Mouse (Mus musculus): Measurements from ENCODE around the gene Notum. TPM values are rescaled to one million over a fixed set of nuclear protein-coding genes. Genes with fewer than 3 reads are reported as not detected.

Gene Notum
- polyA plus RNA-seq, 1 experiment from 2014 or later: 1.7 TPM

DNA sequence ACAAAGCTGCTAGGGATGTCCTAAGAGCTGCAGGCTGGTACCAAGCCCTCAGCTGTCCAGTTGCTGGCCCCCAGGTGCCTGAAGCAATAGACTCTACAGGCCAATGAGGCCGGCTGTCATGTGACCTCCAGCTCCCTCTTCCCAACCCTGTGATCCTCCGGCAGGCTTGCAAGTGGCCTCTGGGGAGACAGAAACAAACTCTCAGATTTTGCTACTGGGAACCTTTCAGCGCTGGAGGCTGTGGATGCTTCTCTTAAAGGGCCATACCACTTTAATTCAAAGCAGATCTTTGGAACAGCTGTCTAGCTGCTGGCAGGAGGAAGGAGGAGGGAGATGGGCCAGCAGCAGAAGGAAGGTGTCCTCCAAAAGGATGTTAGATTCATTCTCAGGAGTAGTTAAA is 5.6 kb upstream of the Notum start:
- WGBS: 15% methylated on average over 3 of the region's 3 CpGs
- H3K4me1 ChIP-seq (replicated peaks; ENCODE audit: control insufficient read depth, insufficient read depth, low read length): no peaks in the 10 kb centered on the region
- H3K9me3 ChIP-seq (ENCODE audit: control insufficient read depth, low read length): no peaks in the 10 kb centered on the region
- no peaks in the 10 kb centered on the region for H3K36me3 ChIP-seq (ENCODE audit: control insufficient read depth, insufficient read depth, low read length)
- H3K9ac ChIP-seq (ENCODE audit: low read depth, low read length): no peak overlapping the region
- ATAC-seq (ENCODE audit: low FRiP score) (no peak), DNase-seq (ENCODE audit: low spot score) (no peak)
- no peak overlapping the region for H3K4me3 ChIP-seq (ENCODE audit: low read depth, low read length)
- peaks cover 17% of the 10 kb centered on the region for H3K27me3 ChIP-seq (ENCODE audit: control insufficient read depth, insufficient read depth, low read length)
- no peak overlapping the region for H3K4me2 ChIP-seq (replicated peaks; ENCODE audit: low read depth, low read length)
- no peak overlapping the region for H3K27ac ChIP-seq (ENCODE audit: low read depth, low read length)

DNA sequence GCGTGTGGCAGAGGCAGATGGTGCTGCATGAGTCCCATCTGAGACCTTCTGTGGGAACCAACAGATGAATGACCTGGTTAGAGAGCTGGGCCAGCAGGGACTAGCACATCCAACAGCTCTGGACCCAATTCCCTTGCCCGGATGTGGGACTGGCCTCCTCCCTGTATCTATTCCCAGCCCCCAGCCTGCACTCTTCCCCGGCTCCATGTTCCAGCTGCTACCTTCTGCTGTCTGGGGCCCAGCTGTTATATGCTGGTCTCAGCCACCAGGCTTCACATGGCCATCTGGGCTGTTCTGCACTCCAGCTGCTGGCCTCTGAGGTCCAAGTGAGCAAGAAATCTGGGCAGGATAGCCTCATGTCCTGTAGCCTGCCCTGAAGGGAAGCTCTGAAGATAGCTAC is 4.4 kb upstream of the Notum start:
- ATAC-seq (ENCODE audit: low FRiP score) (no peak), DNase-seq (ENCODE audit: low spot score) (no peak)
- Histone ChIP-seq H3K4me1 (replicated peaks; ENCODE audit: control insufficient read depth, insufficient read depth, low read length) (peaks cover 7% of the 10 kb centered on the region), H3K27ac (ENCODE audit: low read depth, low read length) (no peak overlapping the region), H3K36me3 (ENCODE audit: control insufficient read depth, insufficient read depth, low read length) (no peaks in the 10 kb centered on the region), H3K9me3 (ENCODE audit: control insufficient read depth, low read length) (no peaks in the 10 kb centered on the region), H3K4me3 (ENCODE audit: low read depth, low read length) (no peak overlapping the region), H3K4me2 (replicated peaks; ENCODE audit: low read depth, low read length) (no peak overlapping the region), H3K9ac (ENCODE audit: low read depth, low read length) (no peak overlapping the region), H3K27me3 (ENCODE audit: control insufficient read depth, insufficient read depth, low read length) (peaks cover 29% of the 10 kb centered on the region)
- 63% methylated on average over 3 of the region's 3 CpGs for WGBS

- peaks cover 46% of the 10 kb centered on the region for H3K27me3 ChIP-seq (ENCODE audit: control insufficient read depth, insufficient read depth, low read length)
- H3K36me3 ChIP-seq (ENCODE audit: control insufficient read depth, insufficient read depth, low read length): no peaks in the 10 kb centered on the region
- no peak for ATAC-seq (ENCODE audit: low FRiP score)
- H3K27ac ChIP-seq (ENCODE audit: low read depth, low read length): no peak overlapping the region
- no peak overlapping the region for H3K4me2 ChIP-seq (replicated peaks; ENCODE audit: low read depth, low read length)
- no peak for DNase-seq (ENCODE audit: low spot score)
- H3K9me3 ChIP-seq (ENCODE audit: control insufficient read depth, low read length): no peaks in the 10 kb centered on the region
- WGBS: 67% methylated on average over 5 of the region's 5 CpGs
- H3K4me3 ChIP-seq (ENCODE audit: low read depth, low read length): no peak overlapping the region
- no peak overlapping the region for H3K9ac ChIP-seq (ENCODE audit: low read depth, low read length)
- H3K4me1 ChIP-seq (replicated peaks; ENCODE audit: control insufficient read depth, insufficient read depth, low read length): peaks cover 17% of the 10 kb centered on the region
Measured at GRCm38 (mm10) chr11:120663714-120664113, 2.7 kb upstream of the Notum start.

DNA sequence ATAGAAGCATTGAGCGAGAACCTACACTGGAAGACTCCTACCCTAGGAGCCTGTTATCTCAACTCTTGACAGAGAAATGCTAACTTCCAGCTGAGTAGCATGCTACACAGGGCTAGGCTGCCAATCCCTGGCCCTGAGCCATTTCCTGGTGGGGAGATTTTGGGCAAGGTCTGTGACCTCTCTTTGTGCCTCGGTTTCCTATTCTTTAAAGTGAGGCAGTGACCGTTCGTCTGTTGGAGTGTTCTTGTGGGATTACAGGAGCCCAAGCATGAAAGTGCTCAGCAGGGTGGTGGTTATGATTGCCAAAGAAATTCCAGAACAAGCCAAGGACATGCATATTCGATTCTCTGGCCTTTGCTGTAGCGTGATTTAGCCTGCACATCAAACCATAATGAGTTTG is 1.8 kb upstream of the Notum start:
- Histone ChIP-seq H3K27me3 (ENCODE audit: control insufficient read depth, insufficient read depth, low read length) (peaks cover 54% of the 10 kb centered on the region), H3K36me3 (ENCODE audit: control insufficient read depth, insufficient read depth, low read length) (no peaks in the 10 kb centered on the region), H3K4me3 (ENCODE audit: low read depth, low read length) (no peak overlapping the region), H3K4me2 (replicated peaks; ENCODE audit: low read depth, low read length) (no peak overlapping the region), H3K27ac (ENCODE audit: low read depth, low read length) (no peak overlapping the region), H3K9ac (ENCODE audit: low read depth, low read length) (no peak overlapping the region), H3K9me3 (ENCODE audit: control insufficient read depth, low read length) (no peaks in the 10 kb centered on the region), H3K4me1 (replicated peaks; ENCODE audit: control insufficient read depth, insufficient read depth, low read length) (peaks cover 17% of the 10 kb centered on the region)
- WGBS: 65% methylated on average over 6 of the region's 6 CpGs
- DNase-seq (ENCODE audit: low spot score) (no peak), ATAC-seq (ENCODE audit: low FRiP score) (no peak)

- no peak overlapping the region for H3K27ac ChIP-seq (ENCODE audit: low read depth, low read length)
Measured at GRCm38 (mm10) chr11:120660301-120661075, 487 bp downstream of the Notum start.

GRCm38 (mm10) chr11:120659509-120660300 is 1.3 kb downstream of the Notum start:
- Histone ChIP-seq H3K4me1 (replicated peaks; ENCODE audit: control insufficient read depth, insufficient read depth, low read length) (peaks cover 17% of the 10 kb centered on the region), H3K4me2 (replicated peaks; ENCODE audit: low read depth, low read length) (peak overlapping the region; percentile 53), H3K9me3 (ENCODE audit: control insufficient read depth, low read length) (no peaks in the 10 kb centered on the region), H3K9ac (ENCODE audit: low read depth, low read length) (peak overlapping the region; percentile 27; the same call in 1 of the 2 replicates), H3K27me3 (ENCODE audit: control insufficient read depth, insufficient read depth, low read length) (peaks cover 68% of the 10 kb centered on the region), H3K27ac (ENCODE audit: low read depth, low read length) (no peak overlapping the region), H3K4me3 (ENCODE audit: low read depth, low read length) (peak overlapping the region; percentile 37), H3K36me3 (ENCODE audit: control insufficient read depth, insufficient read depth, low read length) (no peaks in the 10 kb centered on the region)
- DNase-seq (ENCODE audit: low spot score) (peak; percentile 36), ATAC-seq (ENCODE audit: low FRiP score) (no peak)
- 3% methylated on average over 47 of the region's 50 CpGs for WGBS

More at GRCm38 (mm10) chr11:120660301-120661075, 487 bp downstream of the Notum start:
- Histone ChIP-seq H3K27me3 (ENCODE audit: control insufficient read depth, insufficient read depth, low read length) (peaks cover 68% of the 10 kb centered on the region), H3K36me3 (ENCODE audit: control insufficient read depth, insufficient read depth, low read length) (no peaks in the 10 kb centered on the region), H3K4me3 (ENCODE audit: low read depth, low read length) (peak overlapping the region; percentile 37), H3K9me3 (ENCODE audit: control insufficient read depth, low read length) (no peaks in the 10 kb centered on the region), H3K4me2 (replicated peaks; ENCODE audit: low read depth, low read length) (peak overlapping the region; percentile 53), H3K9ac (ENCODE audit: low read depth, low read length) (peak overlapping the region; percentile 27; the same call in 1 of the 2 replicates), H3K4me1 (replicated peaks; ENCODE audit: control insufficient read depth, insufficient read depth, low read length) (peaks cover 17% of the 10 kb centered on the region)
- peak; percentile 57; the same call in 1 of the 2 replicates for ATAC-seq (ENCODE audit: low FRiP score)
- peak; percentile 71 for DNase-seq (ENCODE audit: low spot score)
- under 1% methylated on average over 72 of the region's 95 CpGs for WGBS

- ATAC-seq (ENCODE audit: low FRiP score) (no peak), DNase-seq (ENCODE audit: low spot score) (peak; percentile 84)
- no peak overlapping the region for H3K4me2 ChIP-seq (replicated peaks; ENCODE audit: low read depth, low read length)
- peaks cover 68% of the 10 kb centered on the region for H3K27me3 ChIP-seq (ENCODE audit: control insufficient read depth, insufficient read depth, low read length)
- no peak overlapping the region for H3K9ac ChIP-seq (ENCODE audit: low read depth, low read length)
- peaks cover 17% of the 10 kb centered on the region for H3K4me1 ChIP-seq (replicated peaks; ENCODE audit: control insufficient read depth, insufficient read depth, low read length)
- no peak overlapping the region for H3K27ac ChIP-seq (ENCODE audit: low read depth, low read length)
- H3K36me3 ChIP-seq (ENCODE audit: control insufficient read depth, insufficient read depth, low read length): no peaks in the 10 kb centered on the region
- no peaks in the 10 kb centered on the region for H3K9me3 ChIP-seq (ENCODE audit: control insufficient read depth, low read length)
- H3K4me3 ChIP-seq (ENCODE audit: low read depth, low read length): no peak overlapping the region
- 5% methylated on average over 24 of the region's 24 CpGs for WGBS
Measured at GRCm38 (mm10) chr11:120658876-120659410, 2.0 kb downstream of the Notum start.

DNA sequence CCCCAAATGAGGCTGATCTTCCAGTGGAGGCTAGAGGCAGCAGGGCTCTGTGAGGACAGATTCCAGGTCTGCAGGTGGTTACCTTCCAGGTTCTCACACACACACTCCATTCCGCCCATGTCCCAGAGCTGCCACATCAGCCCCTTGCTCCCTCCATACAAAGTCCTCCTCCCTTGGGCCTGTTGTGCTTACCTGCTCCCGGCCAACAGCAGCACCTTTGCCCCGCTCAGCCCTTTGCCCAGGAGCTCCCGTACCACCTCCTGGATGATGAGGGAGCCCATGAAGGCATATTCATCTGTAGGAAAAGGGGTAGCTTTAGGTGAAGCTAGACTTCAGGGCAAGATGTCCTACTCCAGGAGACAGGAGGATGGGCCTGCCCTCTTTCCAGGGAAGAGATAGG is 3.7 kb downstream of the Notum start:
- Histone ChIP-seq H3K4me2 (replicated peaks; ENCODE audit: low read depth, low read length) (no peak overlapping the region), H3K4me1 (replicated peaks; ENCODE audit: control insufficient read depth, insufficient read depth, low read length) (peaks cover 17% of the 10 kb centered on the region), H3K9me3 (ENCODE audit: control insufficient read depth, low read length) (no peaks in the 10 kb centered on the region), H3K27ac (ENCODE audit: low read depth, low read length) (no peak overlapping the region), H3K36me3 (ENCODE audit: control insufficient read depth, insufficient read depth, low read length) (no peaks in the 10 kb centered on the region), H3K9ac (ENCODE audit: low read depth, low read length) (no peak overlapping the region), H3K4me3 (ENCODE audit: low read depth, low read length) (no peak overlapping the region), H3K27me3 (ENCODE audit: control insufficient read depth, insufficient read depth, low read length) (peaks cover 58% of the 10 kb centered on the region)
- 77% methylated on average over 4 of the region's 4 CpGs for WGBS
- DNase-seq (ENCODE audit: low spot score) (no peak), ATAC-seq (ENCODE audit: low FRiP score) (no peak)
